Mouse (Mus musculus): ENCODE data around the gene Cnnm1.

The Cnnm1 gene

GRCm38 (mm10) chr19:43546337-43547117 is 106.3 kb downstream of the Cnnm1 start:
- DNase-seq (ENCODE audit: low read depth): no peak

All from fibroblast of lung, adult 2 months (primary cell).